Mouse (Mus musculus): Measurements from ENCODE around the gene Gm12166. TPM values are rescaled to one million over a fixed set of nuclear protein-coding genes. Genes with fewer than 3 reads are reported as not detected.

Gm12166 gene
- polyA plus RNA-seq, 1 experiment from 2014 or later, result 5.4 TPM

- Histone ChIP-seq H3K27ac (peak overlapping the region; percentile 89), H3K27me3 (no peaks in the 10 kb centered on the region), H3K9ac (no peak overlapping the region), H3K36me3 (peaks cover 27% of the 10 kb centered on the region), H3K9me3 (no peaks in the 10 kb centered on the region), H3K4me3 (no peak overlapping the region), H3K4me1 (peaks cover 68% of the 10 kb centered on the region), H3K4me2 (replicated peaks) (0 out of 2 replicates have a peak overlapping the region, but pooled peaks have one; percentile 23)
- ATAC-seq (ENCODE audit: low FRiP score, low read depth), result no peak
- 85% methylated on average over 4 of the region's 4 CpGs for WGBS
These were observed 18.0 kb upstream of the Gm12166 start for GRCm38 (mm10) chr11:46070161-46070560.

GRCm38 (mm10) chr11:46069408-46070003 is 17.4 kb upstream of the Gm12166 start:
- Histone ChIP-seq H3K36me3 (peaks cover 33% of the 10 kb centered on the region), H3K27ac (peak overlapping the region; percentile 89), H3K9me3 (no peaks in the 10 kb centered on the region), H3K4me3 (no peak overlapping the region), H3K9ac (no peak overlapping the region), H3K27me3 (no peaks in the 10 kb centered on the region), H3K4me1 (peaks cover 74% of the 10 kb centered on the region), H3K4me2 (replicated peaks) (peak overlapping the region; percentile 23)
- ATAC-seq (ENCODE audit: low FRiP score, low read depth), result peak; percentile 57
- 27% methylated on average over 17 of the region's 17 CpGs for WGBS

- H3K27me3 ChIP-seq, result no peaks in the 10 kb centered on the region
- H3K4me2 ChIP-seq (replicated peaks), result peak overlapping the region; percentile 23
- H3K9me3 ChIP-seq, result no peaks in the 10 kb centered on the region
- peaks cover 35% of the 10 kb centered on the region for H3K36me3 ChIP-seq
- H3K9ac ChIP-seq, result no peak overlapping the region
- H3K27ac ChIP-seq, result peak overlapping the region; percentile 89
- no peak overlapping the region for H3K4me3 ChIP-seq
- 28% methylated on average over 12 of the region's 12 CpGs for WGBS
- no peak for ATAC-seq (ENCODE audit: low FRiP score, low read depth)
- H3K4me1 ChIP-seq, result peaks cover 68% of the 10 kb centered on the region
These were observed 16.8 kb upstream of the Gm12166 start for GRCm38 (mm10) chr11:46068756-46069407.

GRCm38 (mm10) chr11:46067371-46068060 is 15.4 kb upstream of the Gm12166 start:
- Histone ChIP-seq H3K9me3 (no peaks in the 10 kb centered on the region), H3K36me3 (peaks cover 39% of the 10 kb centered on the region), H3K4me1 (peaks cover 54% of the 10 kb centered on the region), H3K9ac (no peak overlapping the region), H3K4me3 (no peak overlapping the region), H3K27ac (no peak overlapping the region), H3K27me3 (no peaks in the 10 kb centered on the region), H3K4me2 (replicated peaks) (no peak overlapping the region)
- ATAC-seq (ENCODE audit: low FRiP score, low read depth), result no peak
- WGBS, result 90% methylated on average over 10 of the region's 10 CpGs

- peak overlapping the region; percentile 29; the same call in 1 of the 2 replicates for H3K27ac ChIP-seq
- no peak overlapping the region for H3K9ac ChIP-seq
- WGBS, result 54% methylated on average over 21 of the region's 21 CpGs
- H3K9me3 ChIP-seq, result no peaks in the 10 kb centered on the region
- no peak overlapping the region for H3K4me2 ChIP-seq (replicated peaks)
- no peak for ATAC-seq (ENCODE audit: low FRiP score, low read depth)
- peaks cover 35% of the 10 kb centered on the region for H3K4me1 ChIP-seq
- H3K27me3 ChIP-seq, result no peaks in the 10 kb centered on the region
- H3K36me3 ChIP-seq, result peaks cover 49% of the 10 kb centered on the region
- H3K4me3 ChIP-seq, result no peak overlapping the region
These were observed 13.3 kb upstream of the Gm12166 start for GRCm38 (mm10) chr11:46065201-46066011.

- no peaks in the 10 kb centered on the region for H3K27me3 ChIP-seq
- no peaks in the 10 kb centered on the region for H3K9me3 ChIP-seq
- H3K36me3 ChIP-seq, result peaks cover 51% of the 10 kb centered on the region
- H3K4me2 ChIP-seq (replicated peaks), result no peak overlapping the region
- WGBS, result 66% methylated on average over 8 of the region's 8 CpGs
- ATAC-seq (ENCODE audit: low FRiP score, low read depth), result no peak
- H3K27ac ChIP-seq, result peak overlapping the region; percentile 28; the same call in 1 of the 2 replicates
- no peak overlapping the region for H3K9ac ChIP-seq
- peaks cover 35% of the 10 kb centered on the region for H3K4me1 ChIP-seq
- H3K4me3 ChIP-seq, result no peak overlapping the region
These were observed 12.6 kb upstream of the Gm12166 start for GRCm38 (mm10) chr11:46064767-46065166.

- no peak overlapping the region for H3K4me3 ChIP-seq
- H3K4me2 ChIP-seq (replicated peaks), result no peak overlapping the region
- no peak overlapping the region; the same call in 1 of the 2 replicates for H3K27ac ChIP-seq
- H3K9ac ChIP-seq, result no peak overlapping the region
- H3K4me1 ChIP-seq, result peaks cover 22% of the 10 kb centered on the region
- peaks cover 51% of the 10 kb centered on the region for H3K36me3 ChIP-seq
- no peaks in the 10 kb centered on the region for H3K9me3 ChIP-seq
- 60% methylated on average over 9 of the region's 9 CpGs for WGBS
- no peaks in the 10 kb centered on the region for H3K27me3 ChIP-seq
- ATAC-seq (ENCODE audit: low FRiP score, low read depth), result no peak
These were observed 11.0 kb upstream of the Gm12166 start for GRCm38 (mm10) chr11:46062993-46063731.

GRCm38 (mm10) chr11:46062569-46062968 is 10.4 kb upstream of the Gm12166 start:
- peaks cover 22% of the 10 kb centered on the region for H3K4me1 ChIP-seq
- ATAC-seq (ENCODE audit: low FRiP score, low read depth), result no peak
- no peak overlapping the region for H3K9ac ChIP-seq
- no peak overlapping the region for H3K4me2 ChIP-seq (replicated peaks)
- no peak overlapping the region for H3K4me3 ChIP-seq
- 71% methylated on average over 4 of the region's 4 CpGs for WGBS
- no peak overlapping the region; the same call in 1 of the 2 replicates for H3K27ac ChIP-seq
- no peaks in the 10 kb centered on the region for H3K27me3 ChIP-seq
- peaks cover 51% of the 10 kb centered on the region for H3K36me3 ChIP-seq
- no peaks in the 10 kb centered on the region for H3K9me3 ChIP-seq

DNA sequence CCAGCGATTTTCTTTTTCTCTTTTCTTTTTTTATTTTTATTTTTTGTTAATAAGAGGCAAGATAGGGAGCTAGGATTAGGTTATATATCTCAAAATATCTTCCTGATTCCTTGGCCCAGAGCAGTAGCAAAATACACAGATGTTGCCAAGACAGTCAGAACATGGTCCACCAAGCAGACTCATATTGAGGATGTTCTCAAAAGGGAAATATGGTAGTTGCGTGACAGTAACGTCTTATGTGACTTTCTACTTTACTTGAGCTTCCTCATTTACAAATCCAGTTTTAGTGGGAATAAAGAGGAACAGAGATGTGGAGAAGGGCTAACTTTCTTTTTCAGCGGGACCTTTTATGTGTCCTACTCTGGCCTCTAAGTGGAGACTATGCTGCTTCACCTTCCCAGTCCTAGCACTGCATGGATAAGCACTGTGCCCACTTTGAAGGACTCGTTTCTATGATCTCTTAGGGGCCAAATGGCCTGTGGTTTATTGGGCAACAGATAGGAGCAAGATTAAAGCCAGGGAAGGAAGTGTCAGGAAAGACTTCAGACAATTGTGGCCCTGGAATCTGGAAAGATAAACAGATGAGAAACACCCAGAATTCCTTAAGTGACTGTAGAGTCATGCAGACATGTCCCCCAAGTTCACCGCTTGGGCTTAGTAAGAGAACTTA is 9.8 kb upstream of the Gm12166 start:
- no peak overlapping the region for H3K27ac ChIP-seq
- no peak overlapping the region for H3K4me2 ChIP-seq (replicated peaks)
- WGBS, result 58% methylated on average over 6 of the region's 6 CpGs
- ATAC-seq (ENCODE audit: low FRiP score, low read depth), result no peak
- peaks cover 29% of the 10 kb centered on the region for H3K4me1 ChIP-seq
- H3K9ac ChIP-seq, result no peak overlapping the region
- no peaks in the 10 kb centered on the region for H3K9me3 ChIP-seq
- H3K36me3 ChIP-seq, result peaks cover 46% of the 10 kb centered on the region
- no peak overlapping the region for H3K4me3 ChIP-seq
- no peaks in the 10 kb centered on the region for H3K27me3 ChIP-seq

DNA sequence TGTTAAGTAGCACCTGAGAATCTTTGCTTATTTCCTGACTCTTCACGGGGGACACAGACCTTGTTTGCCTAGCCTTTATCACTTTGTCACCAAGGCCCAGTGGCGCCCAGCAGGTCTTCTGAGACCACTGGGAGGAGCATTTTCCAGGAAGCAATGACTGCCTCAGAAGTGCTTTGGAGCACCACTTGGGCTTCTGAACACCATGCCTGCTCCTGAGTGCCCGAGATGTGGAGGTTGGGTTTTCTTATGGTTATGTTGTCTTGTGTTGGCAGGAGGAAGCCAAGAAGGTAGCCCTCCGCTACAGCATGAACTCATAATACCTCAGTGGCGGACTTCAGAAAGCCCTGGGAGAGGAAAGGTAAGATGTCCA is 8.5 kb upstream of the Gm12166 start:
- Histone ChIP-seq H3K9ac (no peak overlapping the region), H3K4me2 (replicated peaks) (no peak overlapping the region), H3K27ac (no peak overlapping the region), H3K4me1 (peaks cover 30% of the 10 kb centered on the region), H3K36me3 (peaks cover 33% of the 10 kb centered on the region), H3K4me3 (no peak overlapping the region), H3K27me3 (no peaks in the 10 kb centered on the region), H3K9me3 (no peaks in the 10 kb centered on the region)
- ATAC-seq (ENCODE audit: low FRiP score, low read depth), result no peak
- 65% methylated on average over 5 of the region's 5 CpGs for WGBS

Data from limb, embryonic 13.5 days (tissue).